Mouse (Mus musculus) stomach, postnatal 0 days (tissue): ENCODE measurements around the gene Zfx. TPM values are rescaled to one million over a fixed set of nuclear protein-coding genes. Genes with fewer than 3 reads are reported as not detected.

Experiments
- ATAC-seq: fragments of 200-750 bp; cut with Nextera tagmentation; 2 replicates; pipeline ENCODE4 v1.8.0; 2017; ENCODE audit not compliant: low FRiP score, low TSS enrichment
- DNase-seq: peaks from one replicate; pipeline ENCODE4 v3.0.0-alpha.2; 2016; ENCODE audit warnings: low spot score
- H3K27ac ChIP-seq: fragments of 300-500 bp; sonication (generic); replicated peaks from 2 replicates; pipeline ENCODE4 v1.5.1; 2014; ENCODE audit warnings: mild to moderate bottlenecking, control low read depth
- H3K27me3 ChIP-seq: fragments of 300-500 bp; sonication (generic); 2 replicates; pipeline ENCODE4 v1.6.1; 2014; ENCODE audit warnings: low read length; ENCODE audit not compliant: control insufficient read depth, insufficient read depth
- H3K36me3 ChIP-seq: fragments of 300-500 bp; sonication (generic); 2 replicates; pipeline ENCODE4 v1.6.1; 2014; ENCODE audit warnings: low read length, mixed read lengths; ENCODE audit not compliant: control insufficient read depth, insufficient read depth
- H3K4me1 ChIP-seq: fragments of 300-500 bp; sonication (generic); replicated peaks from 2 replicates; pipeline ENCODE4 v1.6.1; 2014; ENCODE audit warnings: antibody characterized with exemption; ENCODE audit not compliant: control insufficient read depth, insufficient read depth
- H3K4me2 ChIP-seq: fragments of 300-500 bp; sonication (generic); replicated peaks from 2 replicates; pipeline ENCODE4 v1.6.1; 2014; ENCODE audit warnings: low read depth, mild to moderate bottlenecking, control low read depth, moderate library complexity
- H3K4me3 ChIP-seq: fragments of 300-500 bp; sonication (generic); 2 replicates; pipeline ENCODE4 v1.5.1; 2014; ENCODE audit warnings: low read depth, low read length, control low read depth
- H3K9ac ChIP-seq: fragments of 300-500 bp; sonication (generic); 2 replicates; pipeline ENCODE4 v1.6.1; 2014; ENCODE audit warnings: mild to moderate bottlenecking, low read length, control low read depth, mixed read lengths
- H3K9me3 ChIP-seq: fragments of 300-500 bp; sonication (generic); 2 replicates; pipeline ENCODE4 v1.6.1; 2016; ENCODE audit warnings: low read length; ENCODE audit not compliant: control insufficient read depth
- CTCF ChIP-seq: IDR thresholded peaks from 2 replicates; pipeline ENCODE4 v1.5.1; 2016; ENCODE audit warnings: antibody characterized with exemption, low read depth, mild to moderate bottlenecking, moderate library complexity
- EP300 ChIP-seq: optimal IDR thresholded peaks from 2 replicates; pipeline ENCODE3; 2016; ENCODE audit warnings: antibody characterized with exemption
- WGBS: fragments of 180-500 bp; shearing (Covaris S2); extraction: QIAGEN DNeasy Blood & Tissue Kit; methylation state at CpG from one replicate; pipeline ENCODE4 v1.1.7; 2014; 5-methylcytosine and 5-hydroxymethylcytosine counted together
- polyA plus RNA-seq: library from polyadenylated mRNA; unstranded; fragments of >200 nt; fragmentation: Nextera tagmentation; extraction: Ambion mirVana; gene quantifications from 2 replicates; pipeline ENCODE4 v1.2.1, GENCODE M21; 2015

Zfx gene
- polyA plus RNA-seq, 1 experiment from 2014 or later, result 12.7 TPM

- Histone ChIP-seq H3K27me3 (no peaks in the 10 kb centered on the region), H3K9ac (no peak overlapping the region), H3K4me3 (no peak overlapping the region), H3K9me3 (no peaks in the 10 kb centered on the region), H3K4me2 (no peak overlapping the region), H3K4me1 (no peaks in the 10 kb centered on the region), H3K36me3 (no peaks in the 10 kb centered on the region), H3K27ac (no peak overlapping the region)
- 79% methylated on average over 1 of the region's 1 CpGs for WGBS
- DNase-seq, result no peak
- ATAC-seq, result no peak
- no peak for TF ChIP-seq CTCF
- no peak for TF ChIP-seq EP300
These were observed 16.6 kb upstream of the Zfx start for GRCm38 (mm10) chrX:94140080-94140479.

- H3K27ac ChIP-seq, result no peak overlapping the region
- no peaks in the 10 kb centered on the region for H3K27me3 ChIP-seq
- TF ChIP-seq EP300, result no peak
- TF ChIP-seq CTCF, result no peak
- no peak overlapping the region for H3K4me3 ChIP-seq
- no peak for ATAC-seq
- H3K4me2 ChIP-seq, result no peak overlapping the region
- H3K9me3 ChIP-seq, result no peaks in the 10 kb centered on the region
- DNase-seq, result no peak
- 89% methylated on average over 1 of the region's 1 CpGs for WGBS
- H3K4me1 ChIP-seq, result no peaks in the 10 kb centered on the region
- H3K36me3 ChIP-seq, result no peaks in the 10 kb centered on the region
- no peak overlapping the region for H3K9ac ChIP-seq
These were observed 14.8 kb upstream of the Zfx start for GRCm38 (mm10) chrX:94138256-94138655.

DNA sequence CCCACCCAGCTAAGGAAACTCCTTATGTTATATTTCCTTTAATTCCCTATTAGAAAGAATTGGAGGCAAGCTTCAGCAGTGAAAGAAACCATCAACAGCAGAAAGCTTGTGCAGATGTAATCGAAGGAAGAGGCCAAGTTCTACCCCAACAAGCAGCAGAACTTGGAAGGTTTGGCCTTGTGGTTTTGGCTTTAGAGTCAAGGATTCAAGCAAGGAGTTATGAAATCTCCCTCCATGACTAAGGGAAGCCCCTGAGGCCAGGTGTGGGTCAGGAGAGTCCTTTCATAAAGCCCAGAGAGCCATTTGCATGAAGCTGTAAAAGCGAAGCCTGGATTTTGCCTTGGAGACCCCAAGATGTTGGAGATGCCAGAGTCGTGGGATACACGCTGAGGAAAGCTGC, 11.6 kb upstream of the Zfx start:
- WGBS, result 61% methylated on average over 4 of the region's 4 CpGs
- Histone ChIP-seq H3K9me3 (no peaks in the 10 kb centered on the region), H3K4me3 (no peak overlapping the region), H3K27ac (no peak overlapping the region), H3K27me3 (no peaks in the 10 kb centered on the region), H3K4me1 (no peaks in the 10 kb centered on the region), H3K9ac (no peak overlapping the region), H3K36me3 (no peaks in the 10 kb centered on the region), H3K4me2 (no peak overlapping the region)
- TF ChIP-seq EP300, result no peak
- DNase-seq, result no peak
- no peak for ATAC-seq

GRCm38 (mm10) chrX:94133551-94133950, 10.0 kb upstream of the Zfx start:
- TF ChIP-seq CTCF, result no peak
- TF ChIP-seq EP300, result no peak
- no peak for ATAC-seq
- Histone ChIP-seq H3K4me1 (no peaks in the 10 kb centered on the region), H3K27me3 (no peaks in the 10 kb centered on the region), H3K9ac (no peak overlapping the region), H3K36me3 (no peaks in the 10 kb centered on the region), H3K4me3 (no peak overlapping the region), H3K27ac (no peak overlapping the region), H3K4me2 (no peak overlapping the region), H3K9me3 (no peaks in the 10 kb centered on the region)
- WGBS, result 54% methylated on average over 3 of the region's 3 CpGs
- DNase-seq, result no peak

DNA sequence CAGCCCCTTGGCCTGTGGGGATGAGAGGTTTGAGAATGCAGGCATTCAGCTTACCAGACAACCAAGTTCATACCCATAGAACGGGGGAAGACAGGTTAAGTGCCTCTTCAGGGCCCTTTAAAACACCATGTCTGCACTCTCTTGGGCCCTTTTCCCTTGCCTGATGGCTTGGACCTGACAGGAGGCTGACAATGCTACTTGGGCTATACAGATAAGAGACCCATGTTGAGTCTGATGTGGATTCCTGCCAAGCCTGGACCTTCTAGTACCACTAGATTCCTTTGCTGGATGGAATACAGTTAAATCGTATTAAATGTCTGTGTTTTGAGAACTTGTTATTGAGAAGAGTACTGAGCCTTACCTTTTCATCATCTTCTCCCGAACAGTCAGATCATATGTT, 8.7 kb upstream of the Zfx start:
- Histone ChIP-seq H3K4me1 (no peaks in the 10 kb centered on the region), H3K4me3 (no peak overlapping the region), H3K27me3 (no peaks in the 10 kb centered on the region), H3K9ac (no peak overlapping the region), H3K36me3 (no peaks in the 10 kb centered on the region), H3K4me2 (no peak overlapping the region), H3K9me3 (no peaks in the 10 kb centered on the region), H3K27ac (no peak overlapping the region)
- TF ChIP-seq EP300, result no peak
- TF ChIP-seq CTCF, result no peak
- 64% methylated on average over 3 of the region's 3 CpGs for WGBS
- no peak for DNase-seq
- no peak for ATAC-seq

- Histone ChIP-seq H3K4me2 (no peak overlapping the region), H3K4me3 (no peak overlapping the region), H3K27ac (no peak overlapping the region), H3K4me1 (no peaks in the 10 kb centered on the region), H3K9me3 (no peaks in the 10 kb centered on the region), H3K36me3 (no peaks in the 10 kb centered on the region), H3K9ac (no peak overlapping the region), H3K27me3 (no peaks in the 10 kb centered on the region)
- WGBS, result 69% methylated on average over 4 of the region's 4 CpGs
- ATAC-seq (no peak), DNase-seq (no peak)
- TF ChIP-seq CTCF (peak; percentile 25), EP300 (no peak)
These were observed 6.2 kb upstream of the Zfx start for GRCm38 (mm10) chrX:94129712-94130111.
